Mouse (Mus musculus) testis, postnatal 10 days (tissue): ENCODE measurements at regions not wholly inside any gene's neighbourhood (a gene's known extent, or its start where the extent isn't known, plus 50 kb on each side); places are given as distances from the start of the nearest gene placed in this dataset.

Experiments
- DNase-seq: peaks from one replicate; pipeline ENCODE4 v3.0.0; 2021; ENCODE audit warnings: low spot score

GRCm38 (mm10) chr11:111444791-111445190 lies 378.8 kb downstream of the Kcnj2 start:
- DNase-seq: no peak

GRCm38 (mm10) chr11:111445764-111446163 lies 379.8 kb downstream of the Kcnj2 start:
- no peak for DNase-seq

GRCm38 (mm10) chr11:111450811-111451494 lies 385.0 kb downstream of the Kcnj2 start:
- DNase-seq: no peak

- DNase-seq: no peak
Measured at GRCm38 (mm10) chr11:111460046-111460445, 394.1 kb downstream of the Kcnj2 start.

GRCm38 (mm10) chr11:111484981-111485380 lies 419.0 kb downstream of the Kcnj2 start:
- DNase-seq: no peak

- DNase-seq: no peak
Measured at GRCm38 (mm10) chr11:111512471-111512870, 446.5 kb downstream of the Kcnj2 start.

- no peak for DNase-seq
Measured at GRCm38 (mm10) chr11:111522716-111523115, 456.8 kb downstream of the Kcnj2 start.

GRCm38 (mm10) chr11:111523465-111523864 lies 457.5 kb downstream of the Kcnj2 start:
- DNase-seq: peak; percentile 85

GRCm38 (mm10) chr11:111526010-111526742 lies 460.2 kb downstream of the Kcnj2 start:
- no peak for DNase-seq

GRCm38 (mm10) chr11:111529591-111529990 lies 463.6 kb downstream of the Kcnj2 start:
- no peak for DNase-seq

- no peak for DNase-seq
Measured at GRCm38 (mm10) chr11:111530912-111531311, 464.9 kb downstream of the Kcnj2 start.

- no peak for DNase-seq
Measured at GRCm38 (mm10) chr11:111532457-111532856, 466.5 kb downstream of the Kcnj2 start.

- peak; percentile 71 for DNase-seq
Measured at GRCm38 (mm10) chr11:111536040-111536836, 470.3 kb downstream of the Kcnj2 start.

- DNase-seq: peak; percentile 71
Measured at GRCm38 (mm10) chr11:111537654-111538053, 471.7 kb downstream of the Kcnj2 start.

GRCm38 (mm10) chr11:111539960-111540359 lies 474.0 kb downstream of the Kcnj2 start:
- DNase-seq: no peak

GRCm38 (mm10) chr11:111545291-111545690 lies 479.3 kb downstream of the Kcnj2 start:
- DNase-seq: no peak

- DNase-seq: no peak
Measured at GRCm38 (mm10) chr11:111555131-111555530, 489.2 kb downstream of the Kcnj2 start.

- DNase-seq: no peak
Measured at GRCm38 (mm10) chr11:111555615-111556014, 489.7 kb downstream of the Kcnj2 start.

GRCm38 (mm10) chr11:111558302-111559140 lies 492.6 kb downstream of the Kcnj2 start:
- DNase-seq: no peak

- no peak for DNase-seq
Measured at GRCm38 (mm10) chr11:111563171-111563570, 497.2 kb downstream of the Kcnj2 start.

- no peak for DNase-seq
Measured at GRCm38 (mm10) chr11:111568041-111568440, 502.1 kb downstream of the Kcnj2 start.

- no peak for DNase-seq
Measured at GRCm38 (mm10) chr11:111568876-111569275, 502.9 kb downstream of the Kcnj2 start.
